8 mouse cellular contexts compared by ENCODE assay signal in the genomic region with DNA sequence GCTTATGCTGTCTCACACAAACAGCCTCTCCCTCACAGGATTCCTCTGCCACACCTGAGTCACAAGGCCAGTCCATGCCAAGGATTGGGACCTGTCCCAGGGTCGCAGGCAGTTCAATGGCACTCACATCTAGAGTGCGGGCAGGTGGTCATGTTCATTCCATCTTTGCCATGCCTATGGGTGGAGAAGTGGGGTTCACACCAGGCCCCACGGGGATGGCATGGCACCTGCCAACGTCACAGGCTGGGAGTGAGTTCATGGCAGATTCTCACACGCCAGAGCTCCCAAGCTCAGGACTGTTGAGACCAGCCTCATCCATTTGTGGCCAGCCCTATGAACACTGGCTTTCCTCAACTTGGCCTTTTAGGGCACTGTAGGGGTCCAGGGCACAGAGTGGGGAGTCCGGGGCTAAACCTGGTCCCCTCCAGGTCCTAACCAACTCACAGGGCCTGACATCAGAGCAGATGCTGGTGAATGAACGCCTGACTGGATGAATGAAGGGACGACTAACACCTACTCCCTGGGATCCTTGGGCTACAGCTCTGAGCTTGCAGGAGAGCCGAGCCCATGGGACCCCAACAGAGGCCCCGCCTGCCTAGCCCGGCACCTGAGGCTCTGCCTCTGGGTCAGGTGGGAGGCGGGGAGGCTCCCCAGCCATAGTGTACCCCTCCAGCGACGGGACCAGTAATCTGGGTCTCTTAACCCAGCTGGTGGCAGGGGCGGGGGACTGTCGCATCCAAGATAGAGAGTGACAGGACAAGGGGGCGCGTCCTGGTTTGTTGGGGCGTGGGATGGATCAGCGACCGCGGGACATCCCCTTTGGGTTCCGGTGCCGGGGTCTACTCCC. TPM values are rescaled to one million over a fixed set of nuclear protein-coding genes. Genes with fewer than 3 reads are reported as not detected.
A peak's percentile ranks its signal among the peaks of the same experiment; 100 is the strongest.
DNase-seq lines count a peak whose midpoint lies in the region; ATAC-seq and TF ChIP-seq lines count a peak whose summit lies in the region.

No protein-coding gene starts in this region.

- TF ChIP-seq EP300 in ES-Bruce4 (IDR thresholded peaks at IDR 0.05; ENCODE audit: insufficient read depth, low read depth, low read length) = no peak

- H3K4me2 ChIP-seq in heart, embryonic 11.5 days = peak overlapping the region; percentile 98
- H3K4me2 ChIP-seq in liver, embryonic 12.5 days = peak overlapping the region; percentile 66

- intact Hi-C loops in heart, postnatal 14 days (cut with DNase I) = loop anchor here (5.0 kb wide), 1 partner anchor 67 kb away; no protein-coding TSS in a partner anchor

- peaks cover 24% of the 10 kb centered on the region for H3K4me1 ChIP-seq in heart, embryonic 11.5 days (ENCODE audit: control insufficient read depth, insufficient read depth, low read length)
- no peaks in the 10 kb centered on the region for H3K4me1 ChIP-seq in ES-Bruce4 (ENCODE audit: control insufficient read depth, insufficient read depth, low read length)
- H3K4me1 ChIP-seq in forebrain, embryonic 10.5 days = peaks cover 30% of the 10 kb centered on the region
- H3K4me1 ChIP-seq in liver, embryonic 12.5 days = 0 out of 2 replicates have a peak, but pooled peaks cover 3% of the 10 kb centered on the region

- no peaks in the 10 kb centered on the region for H3K9me3 ChIP-seq in heart, embryonic 11.5 days (replicated peaks; ENCODE audit: control insufficient read depth, low read length)
- H3K9me3 ChIP-seq in ES-Bruce4 (replicated peaks; ENCODE audit: control insufficient read depth, insufficient read depth, low read length, poor library complexity, severe bottlenecking) = no peaks in the 10 kb centered on the region
- H3K9me3 ChIP-seq in forebrain, embryonic 10.5 days = no peaks in the 10 kb centered on the region
- H3K9me3 ChIP-seq in liver, embryonic 12.5 days (replicated peaks) = no peaks in the 10 kb centered on the region

- H3K9ac ChIP-seq in heart, embryonic 11.5 days (ENCODE audit: low read depth, low read length) = peak overlapping the region; percentile 68
- H3K9ac ChIP-seq in ES-Bruce4 (ENCODE audit: low read depth, poor library complexity, severe bottlenecking) = peak overlapping the region; percentile 76
- no peak overlapping the region for H3K9ac ChIP-seq in liver, embryonic 12.5 days

- no peak for TF ChIP-seq POLR2A in ES-Bruce4 (IDR thresholded peaks at IDR 0.05; ENCODE audit: insufficient read depth, low read length)

- no peak overlapping the region for H3K27ac ChIP-seq in heart, embryonic 11.5 days (ENCODE audit: low read depth, low read length)
- no peak overlapping the region for H3K27ac ChIP-seq in ES-Bruce4 (ENCODE audit: insufficient read depth, low read length)
- H3K27ac ChIP-seq in forebrain, embryonic 10.5 days = peak overlapping the region; percentile 73; the same call in 1 of the 2 replicates
- no peak overlapping the region for H3K27ac ChIP-seq in liver, embryonic 12.5 days

- H3K36me3 ChIP-seq in heart, embryonic 11.5 days (ENCODE audit: control insufficient read depth, insufficient read depth, low read length) = no peaks in the 10 kb centered on the region
- no peaks in the 10 kb centered on the region for H3K36me3 ChIP-seq in ES-Bruce4 (ENCODE audit: control insufficient read depth, insufficient read depth, low read length, poor library complexity, severe bottlenecking)
- H3K36me3 ChIP-seq in forebrain, embryonic 10.5 days (replicated peaks) = no peaks in the 10 kb centered on the region
- H3K36me3 ChIP-seq in liver, embryonic 12.5 days = no peaks in the 10 kb centered on the region

- DNase-seq in heart, postnatal 14 days = no peak
- no peak for DNase-seq in forebrain, embryonic 10.5 days (ENCODE audit: extremely low spot score, low spot score)
- DNase-seq in urinary bladder, adult 2 months (ENCODE audit: low spot score) = no peak
- no peak for DNase-seq in testis, postnatal 14 days (ENCODE audit: low spot score)
- DNase-seq in B cell, adult 2 months = no peak

- H3K4me3 ChIP-seq in heart, embryonic 11.5 days (ENCODE audit: low read depth, low read length) = peak overlapping the region; percentile 65
- peak overlapping the region; percentile 63 for H3K4me3 ChIP-seq in ES-Bruce4 (ENCODE audit: low read depth, low read length)
- peak overlapping the region; percentile 73 for H3K4me3 ChIP-seq in forebrain, embryonic 10.5 days
- H3K4me3 ChIP-seq in liver, embryonic 12.5 days = peak overlapping the region; percentile 52

- ATAC-seq in heart, embryonic 11.5 days (replicated peaks; ENCODE audit: insufficient number of reproducible peaks, low FRiP score, low TSS enrichment) = no peak
- no peak for ATAC-seq in liver, embryonic 12.5 days

- no peak for TF ChIP-seq CTCF in ES-Bruce4 (IDR thresholded peaks at IDR 0.05; ENCODE audit: low read depth, low read length)

- peaks cover 56% of the 10 kb centered on the region for H3K27me3 ChIP-seq in heart, embryonic 11.5 days (ENCODE audit: control insufficient read depth, insufficient read depth, low read length)
- peaks cover 18% of the 10 kb centered on the region for H3K27me3 ChIP-seq in ES-Bruce4 (ENCODE audit: control insufficient read depth, insufficient read depth, low read length, poor library complexity, severe bottlenecking)
- H3K27me3 ChIP-seq in forebrain, embryonic 10.5 days (ENCODE audit: poor library complexity, severe bottlenecking) = peaks cover 97% of the 10 kb centered on the region
- peaks cover 80% of the 10 kb centered on the region for H3K27me3 ChIP-seq in liver, embryonic 12.5 days (replicated peaks)

- WGBS in heart, embryonic 11.5 days (ENCODE audit: insufficient replicate concordance) = 12% methylated on average over 24 of the region's 24 CpGs
- whole genome bisulfite sequencing in forebrain, embryonic 10.5 days = 12% methylated on average over 24 of the region's 24 CpGs
- 17% methylated on average over 24 of the region's 24 CpGs for WGBS in liver, embryonic 12.5 days (ENCODE audit: insufficient replicate concordance)

RNA-seq across cellular contexts. Expression of gene Pitpnm3, which starts 0.8 kb away (rescaled TPM):
- polyA plus RNA-seq in heart, embryonic 11.5 days (2014; fragmentation: Nextera tagmentation; extraction: Ambion mirVana) = 0.07 and 0.14 TPM in 2 replicates
- 1 to 10 TPM; 1.3 to 1.6 TPM for total RNA-seq in heart, postnatal 14 days (2021)
- polyA plus RNA-seq in ES-Bruce4 (2011; ENCODE audit: insufficient read depth, insufficient read length, low read depth, missing spikeins) = 0.24 and 0.42 TPM in 2 replicates
- 0.02 and 0.04 TPM in 2 replicates for polyA plus RNA-seq in forebrain, embryonic 10.5 days (2016; fragmentation: Nextera tagmentation; extraction: Ambion mirVana)
- 0.18 and 0.19 TPM in 2 replicates for polyA plus RNA-seq in liver, embryonic 12.5 days (2016; fragmentation: Nextera tagmentation; extraction: Ambion mirVana)
- polyA plus RNA-seq in urinary bladder, adult 2 months (2012; rRNA removed) = 9.6 and 9.9 TPM in 2 replicates
